1 mouse cellular context compared by ENCODE assay signal in genomic region chr2:30827749-30828475, GRCm38 (mm10).
A peak's percentile ranks its signal among the peaks of the same experiment; 100 is the strongest.
TF ChIP-seq lines count a peak whose summit lies in the region.

No protein-coding gene starts in this region.

TF ChIP-seq in CH12.LX, 34 proteins besides CTCF, POLR2A, EP300 and RAD21 (continued from another document):
- no peak for TF ChIP-seq JUN (IDR thresholded peaks at IDR 0.05; ENCODE audit: insufficient read depth, low read depth, low read length)
- peak; percentile 39; the same call in 1 of the 2 replicates for TF ChIP-seq MAZ (IDR thresholded peaks at IDR 0.05; ENCODE audit: low read depth, low read length)
- peak; percentile 91 for TF ChIP-seq HCFC1 (IDR thresholded peaks at IDR 0.05; ENCODE audit: low read depth, low read length)
- no peak for TF ChIP-seq ZNF384 (IDR thresholded peaks at IDR 0.05; ENCODE audit: low read depth, low read length)
- TF ChIP-seq TCF12 (IDR thresholded peaks at IDR 0.05; ENCODE audit: low read depth, low read length) = peak; percentile 77
- TF ChIP-seq SMC3 (IDR thresholded peaks at IDR 0.05; ENCODE audit: low read depth, low read length) = peak; percentile 25; the same call in 1 of the 2 replicates
- TF ChIP-seq GABPA (IDR thresholded peaks at IDR 0.05; ENCODE audit: insufficient replicate concordance, low read depth, low read length) = peak; percentile 90
- no peak for TF ChIP-seq JUND (conservative IDR thresholded peaks at IDR 0.05; ENCODE audit: low read depth, low read length)
- TF ChIP-seq MXI1 (IDR thresholded peaks at IDR 0.05; ENCODE audit: low read depth, low read length) = no peak; the same call in none of the 2 replicates
- TF ChIP-seq E2F4 (IDR thresholded peaks at IDR 0.05; ENCODE audit: insufficient replicate concordance, low read depth, low read length) = no peak
- no peak for TF ChIP-seq MAFK (IDR thresholded peaks at IDR 0.05; ENCODE audit: insufficient replicate concordance, low read length)
- TF ChIP-seq KAT2A (IDR thresholded peaks at IDR 0.05; ENCODE audit: insufficient replicate concordance, low read length) = peak; percentile 81; the same call in 1 of the 2 replicates
- TF ChIP-seq IRF4 (IDR thresholded peaks at IDR 0.05; ENCODE audit: low read depth, low read length) = peak; percentile 36; the same call in 1 of the 2 replicates
- 0 out of 2 replicates have a peak, but pooled peaks have one; percentile 16 for TF ChIP-seq NRF1 (IDR thresholded peaks at IDR 0.05; ENCODE audit: low read depth, low read length)
- TF ChIP-seq ZKSCAN1 (IDR thresholded peaks at IDR 0.05; ENCODE audit: borderline replicate concordance, low read depth, low read length) = no peak
- peak; percentile 62; the same call in 1 of the 2 replicates for TF ChIP-seq ZMIZ1 (IDR thresholded peaks at IDR 0.05; ENCODE audit: low read depth, low read length)
- no peak for TF ChIP-seq ZC3H11A (IDR thresholded peaks at IDR 0.05; ENCODE audit: low read depth, low read length)
- no peak for TF ChIP-seq ETS1 (conservative IDR thresholded peaks at IDR 0.05; ENCODE audit: low read depth, low read length)
- TF ChIP-seq MEF2A (IDR thresholded peaks at IDR 0.05; ENCODE audit: borderline replicate concordance, low read depth, low read length) = peak; percentile 53
- no peak for TF ChIP-seq CHD1 (IDR thresholded peaks at IDR 0.05; ENCODE audit: low read depth, low read length)
- peak; percentile 89 for TF ChIP-seq SIN3A (IDR thresholded peaks at IDR 0.05; ENCODE audit: low read length)
- no peak; the same call in 1 of the 2 replicates for TF ChIP-seq RCOR1 (conservative IDR thresholded peaks at IDR 0.05; ENCODE audit: low read depth, low read length)
- TF ChIP-seq CHD2 (IDR thresholded peaks at IDR 0.05; ENCODE audit: low read length) = 0 out of 2 replicates have a peak, but pooled peaks have one; percentile 18
- TF ChIP-seq MAX (IDR thresholded peaks at IDR 0.05; ENCODE audit: low read length) = peak; percentile 75
- peak; percentile 92 for TF ChIP-seq NELFE (IDR thresholded peaks at IDR 0.05; ENCODE audit: low read depth, low read length)
- TF ChIP-seq PAX5 (IDR thresholded peaks at IDR 0.05; ENCODE audit: low read length) = no peak
